Mouse (Mus musculus) myocyte (in vitro differentiated cells): ENCODE results near the gene Qsox1. TPM values are rescaled to one million over a fixed set of nuclear protein-coding genes. Genes with fewer than 3 reads are reported as not detected.

Source experiments
- H3K27me3 ChIP-seq: one replicate; pipeline ENCODE4 v1.6.1; 2011; ENCODE audit not compliant: control insufficient read depth, insufficient read depth, insufficient read length
- H3K36me3 ChIP-seq: one replicate; pipeline ENCODE4 v1.6.1; 2011; ENCODE audit not compliant: control insufficient read depth, insufficient read depth
- H3K4me2 ChIP-seq: one replicate; pipeline ENCODE4 v1.6.1; 2011; ENCODE audit warnings: low read depth, control low read depth
- H3K4me3 ChIP-seq: one replicate; pipeline ENCODE4 v1.5.1; 2011; ENCODE audit warnings: mild to moderate bottlenecking, control low read depth, moderate library complexity
- H3K79me2 ChIP-seq: one replicate; pipeline ENCODE4 v1.6.1; 2011; ENCODE audit not compliant: control insufficient read depth, insufficient read depth
- H3ac ChIP-seq: one replicate; pipeline ENCODE4 v1.6.1; 2011; ENCODE audit not compliant: control insufficient read depth, insufficient read length
- CEBPB ChIP-seq: IDR thresholded peaks from 2 replicates; pipeline ENCODE4 v1.6.1; 2011; ENCODE audit warnings: mild to moderate bottlenecking, moderate library complexity; ENCODE audit not compliant: poor library complexity, insufficient read depth, severe bottlenecking
- E2F4 ChIP-seq: IDR thresholded peaks from one replicate; pipeline ENCODE4 v1.6.1; 2011; ENCODE audit warnings: mild to moderate bottlenecking, control low read depth, moderate library complexity; ENCODE audit not compliant: insufficient read depth
- MAX ChIP-seq: IDR thresholded peaks from one replicate; pipeline ENCODE4 v1.6.1; 2011; ENCODE audit warnings: low read depth, mild to moderate bottlenecking, control low read depth
- MYOD1 ChIP-seq, 3 experiments: IDR thresholded peaks; one replicate each; pipeline ENCODE4 v1.6.1; 2011; ENCODE audit warnings: control low read depth in 2 of 3, low read depth in 2 of 3, mild to moderate bottlenecking in 2 of 3, moderate library complexity in 1 of 3; ENCODE audit not compliant: insufficient read length in 2 of 3, control insufficient read depth in 1 of 3
- MYOG ChIP-seq, 3 experiments: IDR thresholded peaks; one replicate each; pipeline ENCODE4 v1.6.1; 2011; ENCODE audit warnings: control low read depth in 2 of 3, low read depth in 2 of 3, mild to moderate bottlenecking in 2 of 3; ENCODE audit not compliant: insufficient read length in 2 of 3, control insufficient read depth in 1 of 3, insufficient read depth in 1 of 3
- POLR2A ChIP-seq: IDR thresholded peaks from one replicate; pipeline ENCODE4 v1.6.1; 2011; ENCODE audit warnings: low read depth, mild to moderate bottlenecking, control low read depth, moderate library complexity; ENCODE audit not compliant: insufficient read length
- POLR2AphosphoS2 ChIP-seq: IDR thresholded peaks from one replicate; pipeline ENCODE4 v1.6.1; 2011; ENCODE audit warnings: low read depth, control low read depth; ENCODE audit not compliant: insufficient read length
- REST ChIP-seq: IDR thresholded peaks from one replicate; pipeline ENCODE4 v1.6.1; 2011; ENCODE audit warnings: mild to moderate bottlenecking, control low read depth, moderate library complexity; ENCODE audit not compliant: insufficient read depth, insufficient read length
- SRF ChIP-seq: IDR thresholded peaks from one replicate; pipeline ENCODE4 v1.6.1; 2011; ENCODE audit warnings: low read depth; ENCODE audit not compliant: control insufficient read depth, insufficient read length
- TCF12 ChIP-seq: IDR thresholded peaks from one replicate; pipeline ENCODE4 v1.6.1; 2011; ENCODE audit warnings: mild to moderate bottlenecking, control low read depth; ENCODE audit not compliant: poor library complexity, insufficient read depth, severe bottlenecking
- TCF3 ChIP-seq: IDR thresholded peaks from one replicate; pipeline ENCODE4 v1.6.1; 2011; ENCODE audit warnings: low read depth, control low read depth; ENCODE audit not compliant: insufficient read length
- USF1 ChIP-seq: IDR thresholded peaks from one replicate; pipeline ENCODE4 v1.6.1; 2011; ENCODE audit warnings: low read depth, mild to moderate bottlenecking, control low read depth, moderate library complexity
- polyA plus RNA-seq: library from polyadenylated mRNA; unstranded; fragments of >200 nt; fragmentation: generic; extraction: Trizol; gene quantifications from one replicate; pipeline ENCODE4 v1.2.1, GENCODE M21; 2012; ENCODE audit warnings: missing spikeins

The Qsox1 gene
- polyA plus RNA-seq, 1 experiment, result 101 TPM

DNA sequence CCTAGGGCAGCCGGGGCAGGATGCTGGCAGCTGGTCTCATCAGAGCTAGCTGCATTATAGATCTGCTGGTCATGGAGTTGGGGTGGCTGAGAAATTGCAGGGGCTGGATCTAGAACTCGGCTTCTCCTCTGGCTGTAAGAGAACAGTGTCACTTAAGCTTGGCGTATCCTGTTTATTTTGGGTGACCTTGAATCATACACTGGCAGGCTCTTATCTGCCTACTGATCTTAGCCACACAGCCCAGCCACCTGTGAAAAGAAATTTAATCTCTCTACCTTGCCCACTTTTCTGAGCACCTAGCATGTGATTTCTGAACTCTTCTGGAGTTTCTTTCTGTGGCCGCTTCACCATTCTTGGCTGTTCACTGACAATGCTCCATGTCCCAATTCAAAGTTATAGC, 30.8 kb upstream of the Qsox1 start:
- no peaks in the 10 kb centered on the region for H3K27me3 ChIP-seq
- peak overlapping the region; percentile 43 for H3K4me2 ChIP-seq
- TF ChIP-seq TCF3 (no peak), USF1 (no peak), REST (no peak), MYOD1 (IDR thresholded peaks at IDR 0.05; ENCODE audit: control insufficient read depth in 1 of 3, insufficient read length in 2 of 3, low read depth in 2 of 3) (no peak), E2F4 (no peak)
- no peak overlapping the region for H3K4me3 ChIP-seq
- no peak overlapping the region for H3ac ChIP-seq
- H3K79me2 ChIP-seq, result no peaks in the 10 kb centered on the region
- peaks cover 10% of the 10 kb centered on the region for H3K36me3 ChIP-seq

- Histone ChIP-seq H3K4me3 (no peak overlapping the region), H3K27me3 (no peaks in the 10 kb centered on the region), H3K79me2 (no peaks in the 10 kb centered on the region), H3ac (no peak overlapping the region), H3K4me2 (no peak overlapping the region), H3K36me3 (no peaks in the 10 kb centered on the region)
- no peak for TF ChIP-seq CEBPB
- TF ChIP-seq REST, result no peak
- no peak for TF ChIP-seq SRF
- TF ChIP-seq USF1, result no peak
- TF ChIP-seq MYOD1 (IDR thresholded peaks at IDR 0.05; ENCODE audit: control insufficient read depth in 1 of 3, insufficient read length in 2 of 3, low read depth in 2 of 3), result no peak
- TF ChIP-seq TCF3, result no peak
- TF ChIP-seq TCF12, result no peak
- no peak for TF ChIP-seq MYOG (IDR thresholded peaks at IDR 0.05; ENCODE audit: control insufficient read depth in 1 of 3, insufficient read depth in 1 of 3, insufficient read length in 2 of 3, low read depth in 2 of 3)
- TF ChIP-seq POLR2A, result no peak
- no peak for TF ChIP-seq E2F4
- no peak for TF ChIP-seq MAX
Measured at GRCm38 (mm10) chr1:155835667-155836066, 23.0 kb upstream of the Qsox1 start.

GRCm38 (mm10) chr1:155833610-155834009, 20.9 kb upstream of the Qsox1 start:
- H3K4me2 ChIP-seq, result no peak overlapping the region
- no peak overlapping the region for H3K4me3 ChIP-seq
- H3K79me2 ChIP-seq, result no peaks in the 10 kb centered on the region
- no peak overlapping the region for H3ac ChIP-seq
- no peaks in the 10 kb centered on the region for H3K36me3 ChIP-seq
- TF ChIP-seq SRF (no peak), E2F4 (no peak), USF1 (no peak), POLR2AphosphoS2 (no peak), MAX (no peak), REST (no peak), TCF3 (no peak), MYOG (IDR thresholded peaks at IDR 0.05; ENCODE audit: control insufficient read depth in 1 of 3, insufficient read depth in 1 of 3, insufficient read length in 2 of 3, low read depth in 2 of 3) (no peak), MYOD1 (IDR thresholded peaks at IDR 0.05; ENCODE audit: control insufficient read depth in 1 of 3, insufficient read length in 2 of 3, low read depth in 2 of 3) (no peak), TCF12 (no peak), CEBPB (no peak), POLR2A (no peak)
- no peaks in the 10 kb centered on the region for H3K27me3 ChIP-seq

- no peaks in the 10 kb centered on the region for H3K79me2 ChIP-seq
- no peak overlapping the region for H3ac ChIP-seq
- TF ChIP-seq E2F4 (no peak), TCF3 (no peak), MAX (no peak), MYOD1 (IDR thresholded peaks at IDR 0.05; ENCODE audit: control insufficient read depth in 1 of 3, insufficient read length in 2 of 3, low read depth in 2 of 3) (no peak), CEBPB (no peak), POLR2A (no peak), SRF (no peak), USF1 (no peak), REST (no peak), POLR2AphosphoS2 (no peak), TCF12 (no peak), MYOG (IDR thresholded peaks at IDR 0.05; ENCODE audit: control insufficient read depth in 1 of 3, insufficient read depth in 1 of 3, insufficient read length in 2 of 3, low read depth in 2 of 3) (no peak)
- no peak overlapping the region for H3K4me2 ChIP-seq
- no peaks in the 10 kb centered on the region for H3K27me3 ChIP-seq
- no peak overlapping the region for H3K4me3 ChIP-seq
- H3K36me3 ChIP-seq, result no peaks in the 10 kb centered on the region
Measured at GRCm38 (mm10) chr1:155831958-155832357, 19.3 kb upstream of the Qsox1 start.

DNA sequence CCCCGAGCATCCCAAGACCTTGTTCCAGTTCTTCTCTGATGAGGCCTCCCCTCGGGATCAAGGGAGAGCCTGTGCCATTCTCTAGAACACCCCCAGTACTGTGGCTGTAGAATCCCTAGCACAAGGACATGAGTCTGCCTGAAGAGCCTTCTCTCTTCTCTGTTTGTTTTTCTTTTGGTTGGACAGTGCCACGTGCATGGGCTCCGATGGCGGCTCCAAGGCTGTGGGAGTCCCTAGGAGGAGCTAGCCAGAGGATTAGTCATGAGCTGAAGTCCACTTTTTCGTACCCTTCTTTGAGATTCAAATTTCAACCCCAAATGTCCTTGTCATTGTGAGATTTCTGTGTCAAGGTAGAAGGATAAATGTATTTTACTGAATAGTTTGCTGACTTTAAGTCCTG, 18.2 kb upstream of the Qsox1 start:
- Histone ChIP-seq H3K79me2 (no peaks in the 10 kb centered on the region), H3K4me3 (no peak overlapping the region), H3K36me3 (no peaks in the 10 kb centered on the region), H3K27me3 (no peaks in the 10 kb centered on the region), H3ac (no peak overlapping the region), H3K4me2 (no peak overlapping the region)
- TF ChIP-seq CEBPB (no peak), MYOG (IDR thresholded peaks at IDR 0.05; ENCODE audit: control insufficient read depth in 1 of 3, insufficient read depth in 1 of 3, insufficient read length in 2 of 3, low read depth in 2 of 3) (no peak), POLR2AphosphoS2 (no peak), MYOD1 (IDR thresholded peaks at IDR 0.05; ENCODE audit: control insufficient read depth in 1 of 3, insufficient read length in 2 of 3, low read depth in 2 of 3) (no peak)
